In genomic region chr14:55560202-55561073, GRCm38 (mm10) we compare ENCODE assay signal across 1 mouse cellular context.
TF ChIP-seq lines count a peak whose summit lies in the region.

Gene A730061H03Rik (minus strand): TSS chr14:55560406.

TF ChIP-seq in CH12.LX, 34 proteins besides CTCF, POLR2A, EP300 and RAD21 (continued from another document):
- TF ChIP-seq ELF1 (IDR thresholded peaks at IDR 0.05; ENCODE audit: low read depth, low read length), result peak; percentile 86
- TF ChIP-seq ZKSCAN1 (IDR thresholded peaks at IDR 0.05; ENCODE audit: borderline replicate concordance, low read depth, low read length), result no peak
- TF ChIP-seq JUND (conservative IDR thresholded peaks at IDR 0.05; ENCODE audit: low read depth, low read length), result 0 out of 2 replicates have a peak, but pooled peaks have one; percentile 19
- TF ChIP-seq HCFC1 (IDR thresholded peaks at IDR 0.05; ENCODE audit: low read depth, low read length), result peak; percentile 60; the same call in 1 of the 2 replicates
- peak; percentile 31 for TF ChIP-seq IRF4 (IDR thresholded peaks at IDR 0.05; ENCODE audit: low read depth, low read length)
- no peak for TF ChIP-seq JUN (IDR thresholded peaks at IDR 0.05; ENCODE audit: insufficient read depth, low read depth, low read length)
- no peak for TF ChIP-seq CHD1 (IDR thresholded peaks at IDR 0.05; ENCODE audit: low read depth, low read length)
